Mouse (Mus musculus) megakaryocyte-erythroid progenitor cell, adult 5-6 weeks (primary cell): ENCODE measurements around the gene Pik3ap1. TPM values are rescaled to one million over a fixed set of nuclear protein-coding genes. Genes with fewer than 3 reads are reported as not detected.

Experiments used
- ATAC-seq: replicated peaks from 2 replicates; pipeline ENCODE4 v1.8.0; 2016; ENCODE audit warnings: mild to moderate bottlenecking, inconsistent platforms; ENCODE audit not compliant: severe bottlenecking, poor library complexity, low FRiP score, low TSS enrichment
- total RNA-seq, 2 experiments: library from RNA; stranded (forward) in 1 of 2; stranded (reverse) in 1 of 2; fragments of 200-1000, 215-1000 nt in 1 of 2; fragments of >200 nt in 1 of 2; fragmentation: Nextera tagmentation in 1 of 2; gene quantifications; 2 replicates each; pipeline ENCODE4 v1.2.3; 2014 to 2017

Pik3ap1 gene
- total RNA-seq, 2 experiments from 2014 or later = 1.2 to 2.3 TPM

DNA sequence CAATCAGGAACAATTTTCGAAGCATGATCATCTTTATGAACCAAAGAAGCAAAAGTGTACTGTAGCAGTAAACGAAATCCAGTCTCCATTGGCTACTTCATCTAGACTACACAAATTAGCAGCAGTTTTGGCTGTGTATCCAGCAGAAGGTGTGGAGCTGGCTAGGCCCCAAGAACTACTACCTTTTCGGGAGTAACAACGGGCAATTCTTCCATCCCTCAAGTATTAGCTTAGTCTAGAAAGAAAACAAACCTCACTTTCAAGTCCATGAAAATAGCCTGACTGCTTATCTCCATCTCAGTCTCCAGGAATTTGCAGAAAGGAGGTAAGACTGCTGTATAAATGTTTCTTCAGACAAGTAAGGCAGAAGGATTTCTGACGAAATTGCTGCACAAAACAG lies 130.3 kb downstream of the Pik3ap1 start:
- no peak for ATAC-seq

DNA sequence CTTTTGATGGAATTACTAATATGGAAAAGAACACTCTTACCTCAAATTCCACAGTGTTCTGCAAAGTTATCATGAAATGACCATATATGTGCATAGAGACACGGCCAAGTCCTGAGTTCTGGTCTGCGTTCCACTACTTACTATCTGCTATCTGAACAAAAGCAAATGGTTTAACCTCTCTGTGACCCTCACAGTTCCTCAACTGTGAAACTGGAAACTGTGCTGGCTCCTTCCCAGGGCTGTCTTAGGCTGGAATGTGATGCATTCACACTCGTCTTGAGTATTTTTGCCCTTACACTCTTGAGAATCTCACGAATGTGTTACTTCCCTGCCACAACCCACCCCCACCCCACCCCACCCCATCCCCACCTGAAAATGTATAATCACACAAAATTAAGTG lies 135.9 kb downstream of the Pik3ap1 start:
- ATAC-seq = no peak

DNA sequence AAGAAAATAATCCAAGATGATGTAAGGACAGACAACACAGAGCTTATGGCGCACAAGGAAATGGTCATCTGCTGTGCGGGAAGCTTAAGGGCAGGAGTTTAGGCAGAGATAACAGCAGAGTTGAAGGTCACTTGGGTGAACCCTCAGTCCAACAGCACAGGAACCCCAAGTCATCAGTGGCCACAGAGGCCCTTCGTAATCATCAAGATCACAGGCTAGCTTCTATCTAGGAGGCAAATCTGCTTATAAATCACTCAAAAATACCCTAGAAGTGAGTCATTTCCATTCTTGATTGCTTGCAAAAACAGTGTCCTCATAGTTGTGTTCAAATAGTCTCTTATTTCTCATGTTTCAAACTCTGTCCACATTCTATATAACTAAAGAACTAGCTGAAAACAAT lies 136.6 kb downstream of the Pik3ap1 start:
- ATAC-seq = no peak

DNA sequence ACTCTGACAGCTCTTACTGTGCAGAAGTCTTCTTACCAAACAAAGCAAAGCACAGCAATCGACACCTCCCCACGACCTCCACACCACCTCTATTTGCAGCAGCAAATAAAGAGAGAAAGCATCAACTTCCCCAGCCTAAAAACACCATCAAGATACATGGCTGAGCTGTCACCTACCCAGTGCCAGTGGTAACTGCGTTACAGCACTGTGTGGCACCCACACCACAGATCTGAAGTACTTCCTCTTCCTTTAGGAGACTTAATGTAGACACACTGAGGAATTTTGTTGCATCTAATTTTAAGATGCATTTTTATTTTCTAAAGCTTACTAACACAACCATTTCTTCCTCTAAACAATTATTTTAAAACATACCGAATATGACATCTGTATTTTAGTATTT lies 138.6 kb downstream of the Pik3ap1 start:
- no peak for ATAC-seq

DNA sequence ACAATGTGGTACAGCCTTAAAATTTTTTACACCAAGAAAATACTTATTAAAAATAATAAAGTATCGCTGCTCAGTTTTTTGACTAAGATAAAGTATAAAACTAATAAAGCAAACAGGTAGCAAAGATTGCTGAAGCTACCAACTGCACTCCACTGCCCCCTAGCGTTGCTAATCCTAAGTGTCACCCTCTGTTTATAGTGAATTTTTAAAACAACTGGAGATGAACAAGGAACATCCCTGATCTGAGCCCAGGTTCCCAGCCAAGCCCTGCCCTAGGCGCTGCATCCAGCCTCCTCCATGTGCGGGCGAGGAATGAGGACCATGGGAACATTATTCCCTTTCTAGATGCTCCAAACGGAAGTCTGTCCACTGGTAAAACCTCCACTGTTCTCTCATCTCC lies 140.3 kb downstream of the Pik3ap1 start:
- ATAC-seq = 0 out of 2 replicates have a peak, but pooled peaks have one; percentile 47

DNA sequence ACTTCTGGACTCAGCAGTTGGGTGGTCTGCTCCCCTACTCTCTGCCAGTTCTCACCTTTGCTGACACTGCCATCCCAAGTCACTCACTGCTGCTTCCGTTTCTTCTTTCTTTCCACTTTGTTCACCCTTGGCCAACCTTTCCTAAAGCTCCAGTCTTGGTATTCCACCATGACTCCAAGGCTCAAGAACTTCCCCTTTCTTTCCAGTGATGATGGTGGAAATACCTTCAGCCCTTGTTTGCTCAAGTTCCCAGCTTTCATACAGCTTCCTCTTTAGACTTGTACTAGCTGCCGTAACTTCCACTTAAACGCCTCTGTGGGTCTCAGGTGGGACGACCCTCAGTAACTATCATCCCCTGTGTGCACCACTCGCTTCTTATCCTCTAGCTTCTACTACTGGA lies 142.9 kb downstream of the Pik3ap1 start:
- ATAC-seq = no peak

DNA sequence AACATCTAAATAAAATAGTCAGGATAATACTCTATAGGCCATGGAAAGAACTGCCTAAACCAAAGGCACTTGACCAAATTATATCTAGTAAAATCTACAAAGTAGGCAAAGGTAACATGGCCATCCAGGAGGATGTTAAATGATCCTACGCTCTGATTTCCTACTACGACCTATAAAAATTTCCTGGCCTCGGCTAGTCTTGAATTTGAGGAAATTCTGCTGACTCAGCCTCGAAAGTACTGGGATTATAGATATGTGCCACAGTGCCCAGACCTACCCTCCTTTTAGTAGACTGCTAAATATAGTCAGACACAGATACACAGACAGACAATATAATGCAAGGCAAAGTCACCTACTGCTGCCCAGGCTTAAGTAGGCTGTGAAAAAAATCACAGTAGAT lies 151.2 kb downstream of the Pik3ap1 start:
- no peak for ATAC-seq

Other genes with a start within 250 kb of the Pik3ap1 start
- not detected in 2 replicates for gene Tll2, start 178.3 kb downstream of the Pik3ap1 start, total RNA-seq (2014; fragmentation: Nextera tagmentation)
- gene Tll2, start 178.3 kb downstream of the Pik3ap1 start, total RNA-seq (2017) = not detected in 2 replicates
- gene Tm9sf3, start 121.1 kb downstream of the Pik3ap1 start, total RNA-seq (2014; fragmentation: Nextera tagmentation) = 59.1 and 63.9 TPM in 2 replicates
- 180 and 214 TPM in 2 replicates for gene Tm9sf3, start 121.1 kb downstream of the Pik3ap1 start, total RNA-seq (2017)
- 13.4 and 15.5 TPM in 2 replicates for gene Lcor, start 97.5 kb upstream of the Pik3ap1 start, total RNA-seq (2014; fragmentation: Nextera tagmentation)
- 13.1 and 16.9 TPM in 2 replicates for gene Lcor, start 97.5 kb upstream of the Pik3ap1 start, total RNA-seq (2017)
- 13.1 and 22.3 TPM in 2 replicates for gene Gm340, start 197.3 kb upstream of the Pik3ap1 start, total RNA-seq (2014; fragmentation: Nextera tagmentation)
- gene Gm340, start 197.3 kb upstream of the Pik3ap1 start, total RNA-seq (2017) = 9.3 and 11.7 TPM in 2 replicates